Mouse (Mus musculus) skeletal muscle tissue, adult 2 months (tissue): ENCODE measurements at regions not wholly inside any gene's neighbourhood (a gene's known extent, or its start where the extent isn't known, plus 50 kb on each side); places are given as distances from the start of the nearest gene placed in this dataset.
"Not testable (repeated sequence)": the region's sequence is repeated elsewhere in the genome, so short reads cannot be mapped to it uniquely, and the experiment has no call there.

ENCODE experiments used
- DNase-seq: peaks from one replicate; pipeline ENCODE4 v3.0.0-alpha.2; 2012; ENCODE audit warnings: low read depth, low spot score

DNA sequence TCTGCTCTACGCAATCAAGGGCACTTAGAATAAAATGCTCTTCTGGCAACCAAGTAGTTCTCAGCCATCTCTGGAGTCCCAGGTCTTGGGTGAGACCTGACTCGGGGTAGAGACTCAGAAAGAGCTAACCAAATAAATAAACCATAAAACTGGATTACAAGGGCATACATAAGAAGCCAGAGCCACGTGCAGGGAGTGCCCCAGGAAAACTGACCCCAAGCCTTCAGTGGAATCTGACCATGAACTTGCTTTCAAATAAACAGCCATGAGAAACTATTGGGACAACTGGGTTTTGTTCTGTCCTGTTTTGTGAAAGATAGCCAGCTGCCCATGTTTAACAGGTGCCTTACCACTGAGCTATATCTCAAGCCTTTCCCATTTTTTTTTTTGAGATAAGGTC, 170.3 kb downstream of the Tomm20 start:
- no peak for DNase-seq

DNA sequence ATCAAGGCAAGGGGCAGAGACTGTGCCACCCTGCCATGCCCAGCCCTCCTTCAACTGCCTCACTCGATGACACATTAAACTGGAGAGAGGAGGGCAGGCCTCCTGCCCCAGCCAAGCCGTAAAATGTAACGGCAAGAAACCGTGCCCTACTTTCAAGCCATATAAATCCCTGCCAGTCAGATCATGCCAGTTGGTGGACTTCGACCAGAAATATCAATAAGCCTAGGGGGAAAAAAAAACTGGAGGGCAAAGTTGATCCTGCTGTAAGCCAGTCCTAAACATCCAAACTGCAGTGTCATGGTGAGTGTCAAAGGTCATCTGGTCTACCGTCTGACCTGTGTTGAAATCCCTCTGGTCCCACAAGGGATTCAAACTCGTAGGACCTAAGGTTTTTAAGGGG, 170.8 kb downstream of the Tomm20 start:
- DNase-seq: no peak

DNA sequence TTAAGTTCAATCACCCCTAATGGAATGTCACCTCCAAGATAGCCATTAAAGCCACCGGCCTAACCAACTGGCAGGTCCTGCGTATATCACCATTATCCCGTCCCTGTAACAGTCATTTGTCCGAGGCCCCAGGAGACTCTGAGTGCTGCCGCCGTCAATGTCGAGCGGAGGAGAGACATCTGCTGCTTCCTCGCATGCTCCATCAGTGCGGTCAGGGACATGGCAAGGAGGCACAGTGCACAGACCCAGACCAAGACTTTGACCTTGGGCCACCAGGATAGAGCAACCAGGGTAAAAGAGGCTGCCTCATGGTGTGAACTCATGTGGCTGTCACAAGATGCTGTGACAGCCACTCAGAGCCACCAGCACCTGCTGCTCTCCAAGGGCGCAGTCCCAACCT, 172.9 kb downstream of the Tomm20 start:
- DNase-seq: no peak

DNA sequence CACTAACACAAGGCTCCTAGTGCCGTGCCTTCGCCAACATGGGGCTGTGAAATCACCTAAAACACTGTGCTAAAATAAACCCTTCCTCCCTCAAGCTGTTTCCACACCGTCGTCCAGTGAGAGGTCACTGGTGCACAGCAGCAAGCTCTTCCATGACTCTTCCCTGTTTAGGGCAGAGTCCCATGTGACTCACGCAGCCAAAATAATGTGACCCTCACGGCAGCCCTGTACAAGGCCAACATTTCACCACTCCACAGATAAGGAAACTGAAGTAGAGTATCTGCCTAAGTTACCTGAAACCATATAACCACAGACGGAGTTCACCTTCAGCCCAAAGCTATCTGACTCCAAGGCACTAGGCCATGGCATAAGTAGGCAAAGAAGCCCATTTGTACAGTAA, 173.4 kb downstream of the Tomm20 start:
- no peak for DNase-seq

DNA sequence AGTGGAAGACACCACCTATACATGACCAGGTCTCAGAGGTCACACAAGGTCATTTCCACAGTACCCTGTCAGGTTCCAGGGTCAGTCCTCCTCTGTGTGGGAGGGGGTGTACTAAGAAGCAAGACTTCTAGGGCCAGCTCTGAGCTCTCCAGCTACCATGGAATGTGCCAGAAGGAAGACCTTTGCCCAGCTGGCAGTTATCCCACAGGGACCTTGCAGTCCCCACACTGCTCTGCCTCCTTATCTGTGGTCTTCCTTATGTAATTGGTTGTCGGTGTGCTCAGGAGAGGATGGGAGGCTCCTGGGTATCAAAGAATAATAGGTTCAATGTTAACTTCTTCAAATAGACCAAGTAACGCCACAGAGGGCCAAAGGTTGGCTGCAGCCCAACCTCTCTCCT, 175.3 kb downstream of the Tomm20 start:
- DNase-seq: not testable (repeated sequence)

DNA sequence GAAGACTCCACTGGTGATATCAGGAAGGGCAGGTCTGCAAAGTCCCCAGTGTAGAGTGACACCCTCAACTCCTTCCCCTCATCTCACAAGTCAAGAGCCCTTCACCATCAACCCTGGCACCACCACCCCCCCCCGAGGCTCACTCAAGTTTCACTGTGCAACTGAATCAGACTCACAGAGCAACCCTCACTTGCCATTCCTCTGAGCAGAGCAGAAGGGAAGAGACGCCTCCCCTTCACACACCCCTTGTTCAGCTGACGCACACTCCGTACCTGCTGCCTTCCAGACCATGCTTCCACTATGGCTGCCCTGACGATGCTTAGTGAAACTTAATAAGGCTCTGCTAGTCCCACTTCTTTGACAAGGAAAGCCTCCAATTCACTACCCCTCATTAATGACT, 174.4 kb upstream of the Irf2bp2 start:
- DNase-seq: no peak

DNA sequence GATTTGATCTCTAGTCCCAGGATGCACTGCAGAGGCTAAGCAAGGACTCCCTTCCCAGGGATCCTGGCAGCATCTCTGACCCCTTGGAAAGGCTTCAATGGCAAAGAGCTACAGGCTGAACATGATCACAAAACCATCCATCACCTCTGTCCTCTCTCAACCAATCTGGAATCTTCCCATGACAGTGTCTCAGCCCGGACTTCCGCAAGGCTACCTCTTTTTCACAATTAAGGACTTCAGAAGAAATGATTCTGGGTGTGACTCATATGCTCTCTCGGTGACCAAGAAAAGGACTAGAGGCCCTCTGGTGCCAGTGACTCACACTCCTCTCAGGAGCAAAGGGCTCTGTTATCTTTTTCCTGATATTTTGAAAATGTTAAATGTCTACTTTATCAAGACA, 173.6 kb upstream of the Irf2bp2 start:
- no peak for DNase-seq

DNA sequence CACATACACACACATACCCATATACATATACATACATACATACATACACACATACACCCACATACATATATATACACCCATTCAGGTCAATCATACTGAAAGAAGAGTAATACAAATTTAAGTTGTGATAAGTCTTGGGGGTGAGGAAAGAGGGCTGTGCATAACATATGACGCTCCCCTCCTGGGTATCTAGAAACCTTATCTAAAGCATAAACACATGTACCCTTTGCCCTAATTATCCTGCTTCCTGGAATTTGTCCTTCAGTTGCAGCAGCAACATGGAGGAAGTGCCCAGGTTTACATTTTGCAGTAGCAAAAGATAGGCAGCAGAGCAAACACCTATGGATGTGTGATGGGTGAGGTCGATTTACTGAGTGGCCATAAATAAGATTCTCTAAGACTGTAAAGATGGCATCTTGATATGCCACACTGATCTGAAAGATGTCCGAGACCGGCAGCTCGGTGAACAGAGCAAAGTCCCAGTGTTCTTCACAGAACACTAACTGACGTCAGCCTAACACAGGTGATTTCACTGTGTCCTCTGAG, 172.0 kb upstream of the Irf2bp2 start:
- DNase-seq: no peak

DNA sequence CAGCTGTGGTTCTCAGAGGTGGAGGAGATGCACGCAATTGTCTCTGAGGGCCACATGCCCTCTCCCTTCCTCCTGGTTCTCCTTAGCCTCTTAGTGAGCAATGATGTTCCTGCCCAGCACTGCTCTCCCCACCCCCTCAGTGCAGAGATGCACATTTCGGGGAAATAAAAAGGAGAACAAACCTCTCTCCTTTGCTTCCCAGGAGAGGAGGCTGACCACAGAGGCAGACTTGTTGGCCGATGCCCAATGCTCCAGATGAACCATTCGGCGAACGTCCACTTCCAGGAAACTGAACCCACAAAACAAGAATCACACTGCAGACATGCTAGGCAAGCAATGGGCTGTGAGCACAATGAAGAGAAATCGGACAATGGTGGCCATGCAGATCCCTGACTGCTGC, 169.8 kb upstream of the Irf2bp2 start:
- peak; percentile 64 for DNase-seq

DNA sequence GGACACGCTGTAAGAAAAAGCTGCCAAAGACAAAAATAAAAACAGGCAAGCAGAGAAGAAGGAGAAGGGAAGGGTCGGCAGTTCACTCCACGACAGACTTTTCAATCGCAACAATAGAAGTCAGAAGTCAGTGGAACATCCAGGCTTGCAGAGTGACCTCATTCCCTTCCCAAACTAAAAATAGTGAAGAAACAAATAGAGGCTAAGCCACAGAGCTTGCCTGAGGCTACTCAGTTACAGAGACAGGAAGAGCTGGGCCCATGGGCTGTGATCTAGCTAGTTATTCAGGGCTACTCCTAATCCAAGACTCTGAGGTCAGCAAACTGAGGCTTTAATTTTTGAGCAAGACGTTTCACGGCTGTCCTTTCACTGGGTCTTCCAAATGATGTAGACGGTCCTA, 165.9 kb upstream of the Irf2bp2 start:
- DNase-seq: peak; percentile 71

DNA sequence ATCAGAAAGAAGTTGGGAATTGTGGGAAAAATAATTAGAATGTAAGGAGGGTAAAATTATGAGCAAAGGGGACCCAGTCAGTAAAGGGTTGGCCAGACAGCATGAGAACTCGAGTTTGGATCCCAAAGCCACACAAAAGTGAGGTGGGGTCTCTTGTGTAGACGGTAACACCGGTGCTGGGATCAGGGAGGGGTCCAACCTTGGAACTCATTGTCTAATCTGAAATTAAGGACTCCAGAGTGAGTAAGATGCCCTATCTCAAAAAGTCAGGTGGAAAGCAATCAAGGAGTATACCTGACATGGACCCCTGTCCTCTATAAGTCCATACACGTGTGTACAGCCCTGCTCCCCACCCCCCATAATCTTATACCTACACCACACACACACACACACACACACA, 165.2 kb upstream of the Irf2bp2 start:
- DNase-seq: no peak

DNA sequence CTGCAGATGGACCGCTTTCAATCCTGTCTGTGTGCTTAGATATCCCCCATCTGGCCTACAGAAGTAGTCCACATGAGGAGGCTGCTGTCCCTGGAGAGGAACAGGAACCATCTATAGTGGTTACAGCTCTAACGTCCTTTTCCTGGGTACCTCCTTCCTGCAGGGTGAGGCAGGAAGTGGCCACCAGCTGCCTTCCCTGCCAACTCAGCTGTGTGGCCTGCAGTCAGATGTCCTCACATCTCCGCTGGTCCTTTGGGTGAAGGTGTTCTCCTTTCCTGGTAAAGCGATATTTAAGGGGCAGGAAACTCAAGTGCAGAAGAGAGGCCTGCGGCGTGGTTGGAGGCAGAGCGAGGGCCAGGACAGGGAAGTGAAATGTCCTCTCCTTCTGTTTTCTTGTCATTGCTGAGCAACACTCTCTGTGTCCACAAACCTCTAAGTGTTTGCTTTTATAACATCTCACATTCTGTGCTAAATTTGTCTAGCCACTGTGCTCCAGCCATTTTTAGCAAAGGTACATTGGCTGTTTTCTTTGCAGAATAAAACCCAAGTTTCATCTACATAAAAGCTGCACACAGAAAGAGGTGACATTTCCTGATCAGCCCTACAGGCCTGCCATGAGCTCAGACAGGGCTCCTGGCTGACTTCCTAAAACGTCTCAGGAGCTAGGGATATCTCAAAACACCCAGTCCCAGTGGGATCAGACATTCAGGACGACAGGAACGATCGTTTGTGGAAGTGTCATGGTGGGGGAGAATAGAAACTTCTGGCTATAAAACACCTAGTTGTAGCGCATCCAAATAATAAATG, 164.4 kb upstream of the Irf2bp2 start:
- peak; percentile 78 for DNase-seq

DNA sequence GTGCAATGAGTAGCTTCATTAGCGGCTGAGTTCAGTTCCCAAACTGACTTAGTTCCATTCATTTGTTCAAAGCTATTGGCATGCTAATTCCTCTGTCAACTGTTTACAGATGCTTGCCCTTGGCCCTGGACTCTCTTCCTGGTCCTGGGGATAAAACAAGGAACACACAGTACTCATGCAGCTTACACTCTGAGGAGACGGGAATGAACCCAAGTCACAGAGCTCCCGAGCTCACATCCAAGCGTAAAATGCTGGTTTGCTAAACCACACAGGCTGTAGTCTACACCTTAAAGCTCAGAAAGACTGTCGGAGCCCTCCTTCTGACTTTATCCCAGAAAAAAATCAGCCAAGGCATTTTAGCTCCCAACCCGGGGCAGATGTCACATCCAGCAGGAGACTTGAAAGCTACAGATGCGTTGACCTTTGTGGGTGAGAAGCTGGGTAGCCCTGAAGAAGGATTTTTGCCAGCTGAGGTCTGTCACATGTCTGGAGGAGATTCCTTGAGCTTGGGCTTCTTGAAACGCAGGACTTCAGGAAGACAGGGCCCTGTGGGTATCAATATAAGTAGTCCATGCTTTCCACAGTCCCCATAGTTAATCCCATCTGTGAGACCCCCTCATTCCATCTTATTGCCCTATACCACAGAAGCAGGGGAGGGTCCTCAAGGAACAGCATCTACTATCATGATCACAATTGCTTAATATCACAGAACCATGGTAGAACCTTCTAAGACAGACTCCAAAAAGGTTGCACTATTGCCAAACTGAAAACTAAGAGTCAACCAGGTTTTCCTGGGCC, 162.7 kb upstream of the Irf2bp2 start:
- DNase-seq: no peak

DNA sequence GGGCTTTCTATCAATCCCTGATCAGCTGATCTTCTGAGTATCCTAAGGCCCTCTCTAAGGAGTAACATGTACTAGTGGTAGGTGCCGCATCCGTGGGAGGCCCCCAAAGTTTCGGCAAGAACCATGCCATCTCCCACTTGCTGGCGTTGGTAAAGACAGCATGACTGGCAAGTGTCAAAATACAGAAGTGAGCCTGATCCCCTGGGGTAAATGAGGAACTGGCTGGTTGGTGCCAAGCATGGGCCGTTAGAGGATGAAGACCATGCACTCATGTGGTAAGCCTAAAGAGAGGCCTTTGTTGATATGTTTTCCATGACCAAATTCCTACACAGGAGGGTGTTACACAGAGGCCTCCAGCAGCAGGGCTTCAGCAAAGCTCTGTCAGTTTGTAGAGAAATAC, 161.9 kb upstream of the Irf2bp2 start:
- no peak for DNase-seq

DNA sequence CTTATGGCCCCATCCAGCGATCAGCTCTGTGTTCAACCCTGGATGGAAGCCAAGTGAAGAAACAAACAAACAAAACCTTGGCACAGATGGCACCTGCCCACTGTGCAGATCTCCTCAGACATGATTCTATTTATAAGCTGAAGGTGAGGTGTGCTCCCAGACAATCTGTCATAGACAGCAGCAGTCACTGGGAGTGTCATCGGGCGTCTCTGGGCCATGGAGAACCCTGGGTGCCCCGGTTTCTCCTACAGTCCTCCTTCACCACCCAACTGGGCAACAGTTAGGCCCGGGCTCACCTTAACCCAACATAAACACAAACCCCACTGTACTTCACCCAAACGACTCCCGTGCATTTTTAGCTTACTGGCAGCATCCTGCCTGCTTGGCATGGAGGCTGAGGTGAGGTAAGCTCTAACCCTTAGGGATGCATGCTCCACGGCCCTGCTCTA, 160.6 kb upstream of the Irf2bp2 start:
- no peak for DNase-seq

DNA sequence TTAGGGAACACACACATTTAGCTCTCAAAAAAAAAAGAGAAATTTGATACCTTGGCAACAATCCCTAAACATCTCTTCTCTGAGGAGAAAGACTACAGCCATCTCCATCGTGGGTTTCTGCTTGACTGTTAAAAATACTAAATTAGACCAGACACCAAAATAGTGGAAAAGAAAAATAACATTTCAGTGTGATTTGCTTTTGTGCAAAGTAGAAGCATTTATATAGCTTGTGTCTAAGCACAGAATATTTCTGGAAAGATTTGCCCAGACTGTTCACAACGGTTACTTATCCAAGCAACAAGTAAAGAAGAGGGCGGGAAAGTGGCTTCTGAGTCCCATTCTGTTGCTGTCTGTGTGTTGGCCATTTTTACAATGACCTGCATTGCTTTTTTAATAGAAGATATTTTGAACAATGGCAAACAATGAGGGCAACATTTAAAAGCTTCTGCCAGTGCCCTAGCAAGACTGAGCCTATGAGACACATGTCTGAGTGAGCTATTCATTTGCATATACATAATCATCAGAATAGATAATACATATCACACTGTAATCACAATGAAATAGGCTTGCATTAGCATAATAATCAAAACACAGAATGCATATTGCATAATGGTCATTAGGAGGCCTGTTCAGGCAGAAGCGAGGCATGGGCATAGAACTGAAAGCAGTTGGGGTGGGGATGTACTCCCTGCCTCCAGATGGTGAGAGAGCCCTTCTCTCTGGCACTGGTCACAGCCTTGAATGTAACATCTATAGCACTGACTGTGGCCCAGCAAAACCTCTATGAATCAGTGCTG, 159.5 kb upstream of the Irf2bp2 start:
- DNase-seq: no peak

DNA sequence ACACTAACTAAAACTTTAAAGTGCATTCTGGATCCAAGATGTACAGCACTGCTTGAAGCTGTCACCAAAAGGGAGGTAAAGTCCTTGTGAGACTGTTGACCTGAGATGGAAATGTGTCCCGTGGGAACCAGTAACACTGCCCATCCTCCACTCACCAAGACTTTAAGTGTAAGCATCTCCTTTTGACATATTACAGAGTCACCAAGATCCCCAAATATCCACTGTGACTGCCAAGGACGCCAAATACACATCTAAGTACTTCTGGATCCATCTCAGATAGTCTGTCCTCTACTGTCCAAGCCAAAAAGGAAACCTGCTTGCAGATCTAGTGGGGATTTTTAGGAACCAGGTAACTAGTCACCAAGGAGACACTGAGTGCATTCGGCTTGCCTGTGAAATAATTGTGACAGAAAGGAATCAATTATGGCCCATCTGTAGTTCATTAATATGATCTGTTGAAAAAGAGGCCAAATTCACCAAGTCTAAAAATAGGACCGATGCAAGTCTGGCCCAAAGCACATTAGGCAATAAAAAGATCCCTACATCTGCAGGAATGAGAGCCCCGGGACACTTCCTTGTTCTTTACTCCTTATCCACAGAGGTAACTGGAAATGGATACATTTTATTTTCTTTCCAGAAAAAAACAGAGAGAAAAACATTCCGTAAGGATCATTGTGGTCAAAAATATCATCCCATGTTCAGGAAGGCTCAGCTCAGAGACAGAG, 157.8 kb upstream of the Irf2bp2 start:
- no peak for DNase-seq

DNA sequence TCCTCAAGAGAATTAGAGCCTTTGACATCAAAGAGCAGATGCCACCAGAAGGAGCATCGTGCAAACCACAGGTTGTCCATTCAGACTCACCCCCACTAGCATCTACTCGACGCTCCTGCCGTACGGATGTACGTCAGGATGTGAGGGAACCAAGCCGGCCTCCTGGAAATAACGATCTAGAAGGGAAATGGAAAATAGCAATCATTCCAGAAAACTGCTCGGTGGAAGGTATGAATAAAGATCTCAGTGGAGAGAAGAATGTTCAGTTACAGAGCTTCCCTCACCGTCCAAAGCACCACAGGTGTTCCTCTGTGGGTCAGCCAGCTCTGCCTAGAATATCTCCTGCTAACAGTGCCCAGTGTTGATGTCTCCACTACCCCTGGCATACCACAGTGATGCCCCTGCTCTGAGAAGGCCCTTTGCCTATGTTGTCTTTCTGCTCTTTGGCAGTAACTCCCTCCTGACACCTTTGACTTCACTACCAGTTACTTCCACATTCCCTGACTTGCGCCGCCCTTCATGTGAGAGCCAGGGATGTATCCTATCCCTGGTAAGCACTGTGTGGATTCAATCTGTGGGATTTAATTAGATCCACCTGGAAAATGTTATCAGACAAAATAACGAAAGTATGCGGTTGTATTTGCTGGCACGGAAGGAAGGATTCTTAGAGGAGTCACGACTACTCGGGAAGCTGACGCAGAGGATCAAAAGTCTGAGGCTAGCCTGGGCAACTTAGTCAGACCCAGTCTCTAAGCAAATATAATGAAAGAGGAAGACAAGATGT, 152.4 kb upstream of the Irf2bp2 start:
- DNase-seq: no peak

DNA sequence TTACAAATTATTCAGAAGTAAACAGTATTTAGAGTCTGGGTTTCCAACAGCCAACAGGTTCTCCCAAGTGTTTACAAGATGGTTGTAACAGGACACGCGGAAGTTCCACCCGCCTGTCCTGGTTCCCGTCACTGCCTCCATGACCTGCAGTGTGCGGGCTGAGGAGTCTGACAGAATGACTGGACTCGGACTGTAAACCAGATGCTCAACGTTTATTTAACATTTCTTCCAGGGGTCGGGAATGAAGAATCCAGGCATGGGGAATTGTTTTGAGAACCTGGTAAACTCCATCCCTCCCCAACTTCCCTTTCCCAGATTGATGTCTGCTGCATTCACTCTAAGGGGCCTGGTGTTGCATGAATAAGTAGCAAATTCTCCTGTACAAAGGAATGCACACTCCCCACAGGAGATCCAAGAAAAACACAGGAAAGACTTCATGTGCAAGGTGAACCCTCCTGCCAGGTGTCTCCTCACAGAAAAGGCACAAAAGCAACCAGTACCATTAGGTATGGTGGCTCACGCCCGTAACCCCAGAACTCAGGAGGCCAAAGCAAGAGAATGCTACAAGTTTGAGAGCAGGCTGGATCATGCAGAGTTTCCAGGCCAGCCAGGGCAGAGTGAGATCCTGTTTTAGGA, 151.1 kb upstream of the Irf2bp2 start:
- no peak for DNase-seq

DNA sequence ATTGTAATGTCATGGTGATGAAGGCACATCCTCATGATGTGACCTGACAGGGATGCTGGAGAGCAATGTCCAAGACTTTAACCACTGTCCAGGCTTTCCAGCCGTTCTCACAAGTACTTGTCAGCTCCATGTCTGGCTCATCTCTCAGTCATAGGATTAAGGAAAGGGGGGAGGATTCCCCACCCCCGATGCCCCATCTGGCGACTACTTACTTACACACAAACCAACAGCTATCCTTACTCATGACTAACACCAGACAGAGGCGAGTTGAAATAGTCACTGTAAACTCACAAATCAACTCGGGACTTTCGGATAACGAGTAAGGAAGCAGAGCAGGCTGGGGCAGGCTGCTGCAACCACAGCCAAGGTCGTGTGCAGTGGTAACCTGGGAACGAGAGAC, 149.5 kb upstream of the Irf2bp2 start:
- DNase-seq: no peak
